Mouse (Mus musculus): ENCODE data around the gene Esyt2. TPM values are rescaled to one million over a fixed set of nuclear protein-coding genes. Genes with fewer than 3 reads are reported as not detected.
A peak's percentile ranks its signal among the peaks of the same experiment; 100 is the strongest.

Esyt2 gene
- polyA plus RNA-seq, 1 experiment from 2014 or later = 15.6 TPM

DNA sequence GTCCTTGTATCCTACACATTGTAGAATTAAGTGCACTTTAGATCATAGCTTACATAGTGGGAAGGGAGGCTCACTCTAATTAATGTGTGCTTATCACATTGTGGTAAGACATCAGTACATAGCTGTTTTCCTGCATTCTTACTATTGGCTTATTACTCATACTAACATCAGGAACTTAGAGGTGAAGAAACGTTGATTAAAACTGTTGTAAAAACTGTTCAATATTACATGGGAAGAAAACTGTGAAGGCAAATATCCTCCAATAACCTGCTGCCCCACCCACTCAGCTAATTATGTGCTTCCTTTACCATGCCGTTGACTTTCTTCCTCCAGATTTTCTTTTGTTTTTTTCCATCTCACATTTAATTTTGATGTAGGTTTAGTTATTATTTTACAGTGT is 87.9 kb downstream of the Esyt2 start:
- no peak overlapping the region for H3K4me2 ChIP-seq (replicated peaks)
- no peaks in the 10 kb centered on the region for H3K4me1 ChIP-seq
- 87% methylated on average over 2 of the region's 2 CpGs for WGBS
- H3K4me3 ChIP-seq = no peak overlapping the region
- no peak overlapping the region for H3K27ac ChIP-seq
- no peaks in the 10 kb centered on the region for H3K9me3 ChIP-seq
- peaks cover 57% of the 10 kb centered on the region for H3K36me3 ChIP-seq
- no peaks in the 10 kb centered on the region for H3K27me3 ChIP-seq
- no peak for ATAC-seq (ENCODE audit: low FRiP score, low read depth)
- no peak overlapping the region for H3K9ac ChIP-seq

DNA sequence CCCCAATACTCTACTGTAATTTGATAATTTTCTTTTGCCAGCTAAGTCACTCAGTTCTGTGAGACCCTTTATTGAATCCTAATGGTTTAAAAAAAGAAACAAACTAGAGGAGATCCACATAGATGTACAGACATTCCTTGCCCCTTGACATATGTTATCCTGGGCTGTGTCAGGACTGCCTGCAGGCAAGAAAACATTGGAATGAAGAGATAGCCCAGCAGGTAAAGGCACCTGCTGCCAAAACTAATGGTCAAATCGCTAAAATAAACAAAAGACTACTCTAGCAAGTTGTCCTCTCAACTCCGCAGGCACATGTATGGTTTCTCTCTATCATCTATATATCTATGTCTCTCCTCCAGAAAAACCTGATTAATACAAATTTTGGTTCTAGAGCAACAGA is 102.1 kb downstream of the Esyt2 start:
- ATAC-seq (ENCODE audit: low FRiP score, low read depth) = no peak
- no peak overlapping the region for H3K27ac ChIP-seq
- no peak overlapping the region for H3K4me2 ChIP-seq (replicated peaks)
- no peaks in the 10 kb centered on the region for H3K9me3 ChIP-seq
- no peak overlapping the region for H3K4me3 ChIP-seq
- H3K4me1 ChIP-seq = no peaks in the 10 kb centered on the region
- 88% methylated on average over 2 of the region's 2 CpGs for WGBS
- no peaks in the 10 kb centered on the region for H3K27me3 ChIP-seq
- no peak overlapping the region for H3K9ac ChIP-seq
- H3K36me3 ChIP-seq = peaks cover 8% of the 10 kb centered on the region

DNA sequence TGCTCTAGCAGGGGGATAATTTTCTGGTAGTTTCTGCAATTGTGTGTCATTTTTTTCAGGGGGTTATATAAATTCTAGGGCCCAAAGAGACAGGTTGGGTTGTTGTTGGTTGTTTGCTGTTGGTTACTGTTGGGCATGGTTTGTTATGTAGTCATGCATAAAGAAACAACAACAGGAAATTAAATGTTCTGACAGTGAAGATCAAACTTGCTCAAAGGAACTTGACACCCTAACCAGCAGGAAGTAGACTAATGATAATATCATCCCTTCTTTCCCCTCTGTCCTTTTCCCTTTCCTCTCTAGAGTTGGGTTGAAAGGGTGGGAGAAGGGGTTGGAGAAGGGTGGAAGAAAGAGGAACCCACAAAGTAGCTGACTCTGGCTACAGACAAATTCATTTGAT is 103.0 kb downstream of the Esyt2 start:
- no peak overlapping the region for H3K9ac ChIP-seq
- peaks cover 8% of the 10 kb centered on the region for H3K36me3 ChIP-seq
- ATAC-seq (ENCODE audit: low FRiP score, low read depth) = no peak
- no peak overlapping the region for H3K4me3 ChIP-seq
- H3K4me1 ChIP-seq = no peaks in the 10 kb centered on the region
- H3K9me3 ChIP-seq = no peaks in the 10 kb centered on the region
- H3K27me3 ChIP-seq = no peaks in the 10 kb centered on the region
- H3K27ac ChIP-seq = no peak overlapping the region
- H3K4me2 ChIP-seq (replicated peaks) = no peak overlapping the region

DNA sequence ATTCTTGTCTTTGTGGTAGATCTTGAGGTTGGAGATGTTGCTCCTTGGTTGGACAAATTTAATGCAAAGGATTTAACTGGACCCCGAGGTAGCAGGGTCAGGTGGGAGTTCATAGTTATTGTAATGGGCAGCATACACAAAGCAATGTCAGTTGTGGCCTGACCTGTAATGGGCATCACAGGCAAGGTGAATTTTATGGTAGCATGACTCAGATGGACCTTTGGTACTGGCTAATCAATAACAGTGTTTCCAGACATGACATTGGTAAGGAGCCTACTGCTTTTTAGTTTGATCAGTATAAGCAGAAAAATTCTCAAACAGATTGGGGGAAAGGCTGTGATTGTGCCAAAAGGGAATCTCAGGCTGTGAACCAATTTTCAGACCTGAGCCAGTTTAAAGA is 105.8 kb downstream of the Esyt2 start:
- H3K9me3 ChIP-seq = no peaks in the 10 kb centered on the region
- no peak overlapping the region for H3K27ac ChIP-seq
- ATAC-seq (ENCODE audit: low FRiP score, low read depth) = no peak
- no peaks in the 10 kb centered on the region for H3K4me1 ChIP-seq
- H3K27me3 ChIP-seq = no peaks in the 10 kb centered on the region
- no peak overlapping the region for H3K9ac ChIP-seq
- 83% methylated on average over 1 of the region's 1 CpGs for WGBS
- no peaks in the 10 kb centered on the region for H3K36me3 ChIP-seq
- no peak overlapping the region for H3K4me2 ChIP-seq (replicated peaks)
- no peak overlapping the region for H3K4me3 ChIP-seq

DNA sequence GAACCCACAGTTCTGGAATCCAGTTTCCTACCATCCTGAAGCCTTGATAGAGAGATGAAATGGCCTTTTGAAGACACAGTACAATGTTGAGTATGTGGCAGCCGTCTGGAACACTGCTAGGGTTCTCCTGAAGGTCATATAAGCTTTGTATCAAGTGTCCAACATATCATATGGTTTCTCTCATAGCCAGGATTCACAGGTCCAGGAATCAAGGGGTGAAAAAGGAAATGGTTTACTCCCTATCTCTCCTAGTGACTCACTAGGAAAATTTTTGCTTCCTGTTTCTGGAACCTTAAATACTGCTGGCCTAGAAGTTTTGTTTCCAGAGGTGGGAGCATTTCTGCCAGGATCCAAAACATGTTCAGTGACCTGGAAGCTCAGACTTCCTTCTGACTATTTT is 108.9 kb downstream of the Esyt2 start:
- 45% methylated on average over 1 of the region's 1 CpGs for WGBS
- H3K4me3 ChIP-seq = no peak overlapping the region
- ATAC-seq (ENCODE audit: low FRiP score, low read depth) = no peak

GRCm38 (mm10) chr12:116394327-116394726 is 113.3 kb downstream of the Esyt2 start:
- Histone ChIP-seq H3K4me1 (no peaks in the 10 kb centered on the region), H3K9ac (no peak overlapping the region), H3K9me3 (0 out of 2 replicates have a peak, but pooled peaks cover 6% of the 10 kb centered on the region), H3K4me3 (no peak overlapping the region), H3K27me3 (no peaks in the 10 kb centered on the region), H3K27ac (no peak overlapping the region), H3K4me2 (replicated peaks) (no peak overlapping the region), H3K36me3 (no peaks in the 10 kb centered on the region)
- WGBS = 69% methylated on average over 2 of the region's 2 CpGs
- no peak for ATAC-seq (ENCODE audit: low FRiP score, low read depth)

More for the DNA sequence above, 108.9 kb downstream of the Esyt2 start:
- Histone ChIP-seq H3K9me3 (no peaks in the 10 kb centered on the region), H3K27me3 (no peaks in the 10 kb centered on the region), H3K4me2 (replicated peaks) (no peak overlapping the region), H3K9ac (no peak overlapping the region), H3K27ac (no peak overlapping the region), H3K36me3 (no peaks in the 10 kb centered on the region), H3K4me1 (no peaks in the 10 kb centered on the region)

GRCm38 (mm10) chr12:116395312-116395711 is 114.3 kb downstream of the Esyt2 start:
- ATAC-seq (ENCODE audit: low FRiP score, low read depth) = no peak
- Histone ChIP-seq H3K4me1 (no peaks in the 10 kb centered on the region), H3K4me3 (no peak overlapping the region), H3K36me3 (0 out of 2 replicates have a peak, but pooled peaks cover 4% of the 10 kb centered on the region), H3K9ac (no peak overlapping the region), H3K9me3 (peaks cover 14% of the 10 kb centered on the region; the same call in 1 of the 2 replicates), H3K27ac (no peak overlapping the region), H3K4me2 (replicated peaks) (no peak overlapping the region), H3K27me3 (no peaks in the 10 kb centered on the region)
- 86% methylated on average over 2 of the region's 2 CpGs for WGBS

- Histone ChIP-seq H3K36me3 (0 out of 2 replicates have a peak, but pooled peaks cover 4% of the 10 kb centered on the region), H3K4me2 (replicated peaks) (no peak overlapping the region), H3K9me3 (peaks cover 21% of the 10 kb centered on the region; the same call in 1 of the 2 replicates), H3K4me3 (no peak overlapping the region), H3K27ac (no peak overlapping the region), H3K9ac (no peak overlapping the region), H3K27me3 (no peaks in the 10 kb centered on the region), H3K4me1 (no peaks in the 10 kb centered on the region)
- 77% methylated on average over 2 of the region's 2 CpGs for WGBS
- no peak for ATAC-seq (ENCODE audit: low FRiP score, low read depth)
These were observed 115.2 kb downstream of the Esyt2 start for GRCm38 (mm10) chr12:116396072-116396695.

- Histone ChIP-seq H3K4me3 (peak overlapping the region; percentile 79), H3K9me3 (peaks cover 51% of the 10 kb centered on the region), H3K4me1 (peaks cover 9% of the 10 kb centered on the region), H3K4me2 (replicated peaks) (peak overlapping the region; percentile 90), H3K27me3 (no peaks in the 10 kb centered on the region), H3K9ac (peak overlapping the region; percentile 56; the same call in 1 of the 2 replicates), H3K36me3 (peaks cover 44% of the 10 kb centered on the region), H3K27ac (no peak overlapping the region)
- WGBS = 98% methylated on average over 18 of the region's 18 CpGs
- no peak for ATAC-seq (ENCODE audit: low FRiP score, low read depth)
These were observed 123.2 kb downstream of the Esyt2 start for GRCm38 (mm10) chr12:116404012-116404679.

- Histone ChIP-seq H3K27ac (no peak within 1 kb of the TSS; the same call in 1 of the 2 replicates), H3K9me3 (peaks cover 42% of the 10 kb centered on the region), H3K9ac (peak within 1 kb of the TSS; percentile 86), H3K4me3 (peak within 1 kb of the TSS; percentile 79), H3K36me3 (peaks cover 51% of the 10 kb centered on the region), H3K27me3 (no peaks in the 10 kb centered on the region), H3K4me1 (peaks cover 9% of the 10 kb centered on the region), H3K4me2 (replicated peaks) (peak within 1 kb of the TSS; percentile 90)
- WGBS = under 1% methylated on average over 72 of the region's 72 CpGs
- ATAC-seq (ENCODE audit: low FRiP score, low read depth) = peak; percentile 99
These were observed 124.2 kb downstream of the Esyt2 start, which contains the start of gene Ncapg2 for GRCm38 (mm10) chr12:116405045-116405835. Ncapg2 (plus strand) TSS chr12:116405402.

GRCm38 (mm10) chr12:116405836-116406155 is 124.8 kb downstream of the Esyt2 start:
- Histone ChIP-seq H3K9me3 (peaks cover 37% of the 10 kb centered on the region), H3K27ac (no peak overlapping the region), H3K9ac (peak overlapping the region; percentile 86), H3K27me3 (no peaks in the 10 kb centered on the region), H3K36me3 (peaks cover 54% of the 10 kb centered on the region), H3K4me2 (replicated peaks) (peak overlapping the region; percentile 90), H3K4me1 (peaks cover 9% of the 10 kb centered on the region), H3K4me3 (peak overlapping the region; percentile 79)
- no peak for ATAC-seq (ENCODE audit: low FRiP score, low read depth)
- 13% methylated on average over 8 of the region's 8 CpGs for WGBS

DNA sequence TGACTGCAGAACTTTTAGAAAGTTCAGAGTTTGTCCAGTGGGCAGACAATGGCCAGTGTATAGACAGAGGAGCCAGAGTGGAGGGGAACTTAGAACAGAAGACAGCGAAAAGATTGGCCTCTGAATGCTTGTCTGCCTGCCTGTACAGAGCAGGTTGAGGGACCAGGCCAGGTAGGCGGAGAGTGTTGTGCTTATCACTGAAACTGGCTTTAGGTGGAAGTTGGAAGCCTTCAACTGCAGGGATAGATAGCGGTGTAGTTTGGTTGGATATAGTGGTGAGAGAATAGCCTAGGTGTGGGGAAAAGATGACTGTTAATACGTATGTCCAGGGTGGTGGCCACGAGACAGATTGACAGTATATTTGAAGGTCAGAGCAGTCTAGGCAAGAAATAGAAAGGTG is 126.9 kb downstream of the Esyt2 start:
- Histone ChIP-seq H3K36me3 (peaks cover 54% of the 10 kb centered on the region), H3K9ac (no peak overlapping the region), H3K27ac (no peak overlapping the region), H3K4me2 (replicated peaks) (no peak overlapping the region), H3K4me1 (peaks cover 9% of the 10 kb centered on the region), H3K4me3 (no peak overlapping the region), H3K27me3 (no peaks in the 10 kb centered on the region), H3K9me3 (peaks cover 17% of the 10 kb centered on the region)
- WGBS = 93% methylated on average over 5 of the region's 5 CpGs
- ATAC-seq (ENCODE audit: low FRiP score, low read depth) = no peak
